Mouse (Mus musculus) cerebellum, adult (tissue): ENCODE results near the gene 2310033P09Rik.

Experiments
- ATAC-seq: cut with Nextera tagmentation; 2 replicates; pipeline ENCODE4 v1.9.2; 2017; ENCODE audit warnings: mild to moderate bottlenecking, moderate library complexity, mixed read lengths; ENCODE audit not compliant: insufficient number of reproducible peaks, low FRiP score, low TSS enrichment

The 2310033P09Rik gene

GRCm38 (mm10) chr11:59226787-59227603 is 18.9 kb downstream of the 2310033P09Rik start:
- no peak for ATAC-seq

GRCm38 (mm10) chr11:59227604-59228121 is 19.5 kb downstream of the 2310033P09Rik start:
- peak; percentile 65 for ATAC-seq

- ATAC-seq: peak; percentile 86
Measured at GRCm38 (mm10) chr11:59228122-59228953, 20.2 kb downstream of the 2310033P09Rik start, which contains the start of gene Arf1. Arf1 (minus strand) TSS chr11:59228270.

GRCm38 (mm10) chr11:59230144-59230760 is 22.1 kb downstream of the 2310033P09Rik start:
- ATAC-seq: no peak

GRCm38 (mm10) chr11:59232797-59233196 is 24.7 kb downstream of the 2310033P09Rik start:
- no peak for ATAC-seq

GRCm38 (mm10) chr11:59238525-59239427 is 30.7 kb downstream of the 2310033P09Rik start:
- ATAC-seq: peak; percentile 66; the same call in 1 of the 2 replicates

GRCm38 (mm10) chr11:59239428-59239785 is 31.3 kb downstream of the 2310033P09Rik start:
- no peak for ATAC-seq

GRCm38 (mm10) chr11:59239796-59240195 is 31.7 kb downstream of the 2310033P09Rik start:
- ATAC-seq: no peak

GRCm38 (mm10) chr11:59241841-59242240 is 33.7 kb downstream of the 2310033P09Rik start:
- no peak for ATAC-seq

- no peak for ATAC-seq
Measured at GRCm38 (mm10) chr11:59243856-59244255, 35.7 kb downstream of the 2310033P09Rik start.

GRCm38 (mm10) chr11:59248101-59248500 is 40.0 kb downstream of the 2310033P09Rik start:
- no peak for ATAC-seq

GRCm38 (mm10) chr11:59259647-59260046 is 51.5 kb downstream of the 2310033P09Rik start:
- ATAC-seq: no peak
